9 mouse cellular contexts compared by ENCODE assay signal in genomic region chr1:34866815-34867573, GRCm38 (mm10). TPM values are rescaled to one million over a fixed set of nuclear protein-coding genes. Genes with fewer than 3 reads are reported as not detected.
A peak's percentile ranks its signal among the peaks of the same experiment; 100 is the strongest.
DNase-seq lines count a peak whose midpoint lies in the region; ATAC-seq lines count a peak whose summit lies in the region.
"Had no signal": no experiment of that assay in that cellular context is flagged by ENCODE, and none has a peak within 500 bp of the region (broad histone marks: within the 10 kb centered on the region; RNA-seq: fewer than 3 reads in every experiment).

No protein-coding gene starts in this region.

- no peak overlapping the region for H3K4me3 ChIP-seq in embryonic facial prominence, embryonic 14.5 days (ENCODE audit: low read depth, low read length)
- no peak overlapping the region for H3K4me3 ChIP-seq in liver, embryonic 15.5 days (replicated peaks)
- H3K4me3 ChIP-seq in neural tube, embryonic 14.5 days (ENCODE audit: low read depth, low read length): no peak overlapping the region
- H3K4me3 ChIP-seq: heart, embryonic 13.5 days had no signal

- H3K27ac ChIP-seq in embryonic facial prominence, embryonic 14.5 days (replicated peaks; ENCODE audit: low read depth, low read length): no peak overlapping the region
- H3K27ac ChIP-seq in liver, embryonic 15.5 days (replicated peaks): no peak overlapping the region
- H3K27ac ChIP-seq in neural tube, embryonic 14.5 days (ENCODE audit: low read depth, low read length): no peak overlapping the region
- H3K27ac ChIP-seq: heart, embryonic 13.5 days had no signal

- no peaks in the 10 kb centered on the region for H3K27me3 ChIP-seq in embryonic facial prominence, embryonic 14.5 days (replicated peaks; ENCODE audit: control insufficient read depth, insufficient read depth, low read length)
- no peaks in the 10 kb centered on the region for H3K27me3 ChIP-seq in liver, embryonic 15.5 days
- no peaks in the 10 kb centered on the region for H3K27me3 ChIP-seq in neural tube, embryonic 14.5 days (ENCODE audit: control insufficient read depth, insufficient read depth, low read length)
- H3K27me3 ChIP-seq: heart, embryonic 13.5 days had no signal

- ATAC-seq in CD4-positive, CD25-positive, alpha-beta regulatory T cell, adult 4 months: peak; percentile 94
- ATAC-seq in embryonic facial prominence, embryonic 14.5 days (ENCODE audit: low read depth): peak; percentile 74; the same call in 1 of the 2 replicates
- ATAC-seq in liver, embryonic 15.5 days (ENCODE audit: insufficient read depth): peak; percentile 76
- ATAC-seq in neural tube, embryonic 14.5 days (ENCODE audit: low read depth): peak; percentile 81

- DNase-seq in adrenal gland, postnatal 4 days (ENCODE audit: low spot score in 2 of 2): peak; percentile 63 to 87
- peak; percentile 89 for DNase-seq in embryonic facial prominence, embryonic 14.5 days (ENCODE audit: low spot score)
- peak; percentile 69 to 83 for DNase-seq in heart, adult 9 months (ENCODE audit: low spot score in 2 of 2)
- DNase-seq in kidney, postnatal 36 days: peak; percentile 94 to 96
- peak; percentile 75 for DNase-seq in telencephalon, adult 2 months (ENCODE audit: low read depth, low spot score)

- H3K9ac ChIP-seq in embryonic facial prominence, embryonic 14.5 days (ENCODE audit: low read depth, low read length): no peak overlapping the region
- H3K9ac ChIP-seq in liver, embryonic 15.5 days: no peak overlapping the region
- H3K9ac ChIP-seq in neural tube, embryonic 14.5 days (replicated peaks; ENCODE audit: low read depth, low read length): no peak overlapping the region
- H3K9ac ChIP-seq: heart, embryonic 13.5 days had no signal

- H3K36me3 ChIP-seq in embryonic facial prominence, embryonic 14.5 days (ENCODE audit: control insufficient read depth, insufficient read depth, low read length): peaks cover 5% of the 10 kb centered on the region; the same call in 1 of the 2 replicates
- H3K36me3 ChIP-seq in liver, embryonic 15.5 days (replicated peaks): peaks cover 9% of the 10 kb centered on the region; the same call in 1 of the 2 replicates
- H3K36me3 ChIP-seq in neural tube, embryonic 14.5 days (ENCODE audit: control insufficient read depth, insufficient read depth, low read length): peaks cover 52% of the 10 kb centered on the region

- no peaks in the 10 kb centered on the region for H3K4me1 ChIP-seq in embryonic facial prominence, embryonic 14.5 days (ENCODE audit: control insufficient read depth, insufficient read depth, low read length)
- peaks cover 3% of the 10 kb centered on the region; the same call in 1 of the 2 replicates for H3K4me1 ChIP-seq in liver, embryonic 15.5 days (replicated peaks)
- no peaks in the 10 kb centered on the region for H3K4me1 ChIP-seq in neural tube, embryonic 14.5 days (ENCODE audit: control insufficient read depth, insufficient read depth, low read length)

- 59% methylated on average over 10 of the region's 10 CpGs for WGBS in embryonic facial prominence, embryonic 14.5 days
- WGBS in liver, embryonic 15.5 days (ENCODE audit: insufficient replicate concordance): 38% methylated on average over 10 of the region's 10 CpGs
- 62% methylated on average over 10 of the region's 10 CpGs for WGBS in neural tube, embryonic 14.5 days

- H3K4me2 ChIP-seq in embryonic facial prominence, embryonic 14.5 days (ENCODE audit: low read depth, low read length): no peak overlapping the region
- no peak overlapping the region for H3K4me2 ChIP-seq in liver, embryonic 15.5 days
- no peak overlapping the region for H3K4me2 ChIP-seq in neural tube, embryonic 14.5 days (ENCODE audit: low read depth, low read length)
- H3K4me2 ChIP-seq: heart, embryonic 13.5 days had no signal

- H3K9me3 ChIP-seq in embryonic facial prominence, embryonic 14.5 days (ENCODE audit: control insufficient read depth, low read length): no peaks in the 10 kb centered on the region
- H3K9me3 ChIP-seq in liver, embryonic 15.5 days (replicated peaks): no peaks in the 10 kb centered on the region
- H3K9me3 ChIP-seq in neural tube, embryonic 14.5 days (ENCODE audit: control insufficient read depth, low read length): no peaks in the 10 kb centered on the region
- H3K9me3 ChIP-seq: heart, embryonic 13.5 days had no signal

RNA-seq across cellular contexts. Expression of gene Plekhb2, which starts 17.2 kb away (rescaled TPM):
- polyA plus RNA-seq in CD4-positive, CD25-positive, alpha-beta regulatory T cell, adult 4 months (2017; shearing (Covaris generic)): 100 to 1,000 TPM; 122 to 127 TPM
- 100 to 1,000 TPM; 110 to 128 TPM for total RNA-seq in adrenal gland, postnatal 4 days (2021)
- 18.3 and 18.6 TPM in 2 replicates for polyA plus RNA-seq in embryonic facial prominence, embryonic 14.5 days (2014; fragmentation: Nextera tagmentation; extraction: Ambion mirVana)
- 9.1 and 10.3 TPM in 2 replicates for polyA plus RNA-seq in liver, embryonic 15.5 days (2015; fragmentation: Nextera tagmentation; extraction: Ambion mirVana)
- polyA plus RNA-seq in neural tube, embryonic 14.5 days (2014; fragmentation: Nextera tagmentation; extraction: Ambion mirVana): 76.8 and 80.6 TPM in 2 replicates

RNA-seq across cellular contexts. Expression of gene Fam168b, which starts 24.1 kb away (rescaled TPM):
- 10 to 100 TPM; 22.8 to 23.8 TPM for polyA plus RNA-seq in CD4-positive, CD25-positive, alpha-beta regulatory T cell, adult 4 months (2017; shearing (Covaris generic))
- 100 to 1,000 TPM; 164 to 170 TPM for total RNA-seq in adrenal gland, postnatal 4 days (2021)
- 68.1 and 75.1 TPM in 2 replicates for polyA plus RNA-seq in embryonic facial prominence, embryonic 14.5 days (2014; fragmentation: Nextera tagmentation; extraction: Ambion mirVana)
- polyA plus RNA-seq in liver, embryonic 15.5 days (2015; fragmentation: Nextera tagmentation; extraction: Ambion mirVana): 15.1 and 17.7 TPM in 2 replicates
- 90.5 and 136 TPM in 2 replicates for polyA plus RNA-seq in neural tube, embryonic 14.5 days (2014; fragmentation: Nextera tagmentation; extraction: Ambion mirVana)
